Mouse (Mus musculus): ENCODE results near the gene Fgd6. TPM values are rescaled to one million over a fixed set of nuclear protein-coding genes. Genes with fewer than 3 reads are reported as not detected.

The Fgd6 gene
- polyA plus RNA-seq, 1 experiment from 2014 or later: 2.2 TPM

DNA sequence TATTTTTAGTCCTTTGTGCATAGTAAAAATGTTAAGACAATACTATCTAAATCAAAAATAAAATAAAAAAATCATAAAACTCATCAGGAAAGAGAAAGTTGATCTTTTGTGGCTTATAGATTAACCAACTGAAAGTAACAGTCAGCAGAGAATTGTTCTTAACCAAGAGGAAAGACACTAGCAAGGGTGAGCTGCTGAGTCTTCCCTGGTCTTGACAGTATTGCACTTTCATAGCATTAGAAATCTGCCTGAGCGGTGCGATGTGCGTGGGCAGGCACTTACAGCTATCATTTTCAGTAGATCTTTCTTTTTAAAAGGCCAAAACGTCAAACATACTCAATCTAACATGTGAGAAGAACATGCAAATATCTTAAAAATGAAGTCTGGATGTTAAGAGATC, 14.7 kb upstream of the Fgd6 start:
- Histone ChIP-seq H3K27me3 (replicated peaks; ENCODE audit: control insufficient read depth, insufficient read depth, low read length) (no peaks in the 10 kb centered on the region), H3K27ac (ENCODE audit: low read depth, low read length) (no peak overlapping the region), H3K4me2 (replicated peaks; ENCODE audit: low read depth) (no peak overlapping the region), H3K4me3 (ENCODE audit: low read depth, low read length) (no peak overlapping the region), H3K9ac (ENCODE audit: low read depth, low read length) (no peak overlapping the region), H3K4me1 (replicated peaks; ENCODE audit: control insufficient read depth, insufficient read depth, low read length) (no peaks in the 10 kb centered on the region), H3K9me3 (ENCODE audit: control insufficient read depth) (no peaks in the 10 kb centered on the region), H3K36me3 (ENCODE audit: control insufficient read depth, insufficient read depth) (no peaks in the 10 kb centered on the region)
- TF ChIP-seq CTCF (IDR thresholded peaks at IDR 0.05; ENCODE audit: low read depth): no peak
- 91% methylated on average over 4 of the region's 4 CpGs for WGBS
- ATAC-seq: no peak

GRCm38 (mm10) chr10:94025079-94025478, 10.7 kb upstream of the Fgd6 start:
- Histone ChIP-seq H3K4me3 (ENCODE audit: low read depth, low read length) (no peak overlapping the region), H3K4me1 (replicated peaks; ENCODE audit: control insufficient read depth, insufficient read depth, low read length) (no peaks in the 10 kb centered on the region), H3K4me2 (replicated peaks; ENCODE audit: low read depth) (no peak overlapping the region), H3K36me3 (ENCODE audit: control insufficient read depth, insufficient read depth) (no peaks in the 10 kb centered on the region), H3K27ac (ENCODE audit: low read depth, low read length) (no peak overlapping the region), H3K9me3 (ENCODE audit: control insufficient read depth) (no peaks in the 10 kb centered on the region), H3K27me3 (replicated peaks; ENCODE audit: control insufficient read depth, insufficient read depth, low read length) (no peaks in the 10 kb centered on the region), H3K9ac (ENCODE audit: low read depth, low read length) (no peak overlapping the region)
- TF ChIP-seq CTCF (IDR thresholded peaks at IDR 0.05; ENCODE audit: low read depth): no peak
- 91% methylated on average over 8 of the region's 8 CpGs for WGBS
- ATAC-seq: no peak

DNA sequence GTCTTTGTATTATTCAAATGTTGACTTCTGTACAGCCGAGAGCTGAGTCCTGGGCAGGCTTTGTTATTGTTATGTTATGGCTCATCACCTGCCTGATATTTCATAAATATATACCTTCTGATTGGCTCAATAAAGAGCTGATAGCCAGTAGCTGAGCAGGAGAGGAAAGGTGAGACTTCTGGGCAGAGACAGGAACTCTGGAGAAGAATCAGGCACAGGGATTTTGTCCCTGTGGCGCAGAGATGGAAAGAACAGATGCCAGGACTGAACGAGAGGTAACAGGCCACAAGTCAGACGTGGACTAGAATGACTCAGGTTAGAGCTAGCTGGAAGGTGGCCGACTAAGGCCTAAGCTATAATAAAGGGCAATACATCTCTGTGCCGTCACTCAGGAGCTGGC, 7.3 kb upstream of the Fgd6 start:
- no peaks in the 10 kb centered on the region for H3K9me3 ChIP-seq (ENCODE audit: control insufficient read depth)
- H3K4me2 ChIP-seq (replicated peaks; ENCODE audit: low read depth): no peak overlapping the region
- 69% methylated on average over 6 of the region's 6 CpGs for WGBS
- TF ChIP-seq CTCF (IDR thresholded peaks at IDR 0.05; ENCODE audit: low read depth): no peak
- H3K27ac ChIP-seq (ENCODE audit: low read depth, low read length): no peak overlapping the region
- no peaks in the 10 kb centered on the region for H3K36me3 ChIP-seq (ENCODE audit: control insufficient read depth, insufficient read depth)
- no peak for ATAC-seq
- no peaks in the 10 kb centered on the region for H3K27me3 ChIP-seq (replicated peaks; ENCODE audit: control insufficient read depth, insufficient read depth, low read length)
- no peaks in the 10 kb centered on the region for H3K4me1 ChIP-seq (replicated peaks; ENCODE audit: control insufficient read depth, insufficient read depth, low read length)
- no peak overlapping the region for H3K4me3 ChIP-seq (ENCODE audit: low read depth, low read length)
- H3K9ac ChIP-seq (ENCODE audit: low read depth, low read length): no peak overlapping the region

- Histone ChIP-seq H3K4me3 (ENCODE audit: low read depth, low read length) (no peak overlapping the region), H3K9ac (ENCODE audit: low read depth, low read length) (no peak overlapping the region), H3K4me1 (replicated peaks; ENCODE audit: control insufficient read depth, insufficient read depth, low read length) (no peaks in the 10 kb centered on the region), H3K27me3 (replicated peaks; ENCODE audit: control insufficient read depth, insufficient read depth, low read length) (no peaks in the 10 kb centered on the region), H3K9me3 (ENCODE audit: control insufficient read depth) (no peaks in the 10 kb centered on the region), H3K4me2 (replicated peaks; ENCODE audit: low read depth) (no peak overlapping the region), H3K36me3 (ENCODE audit: control insufficient read depth, insufficient read depth) (no peaks in the 10 kb centered on the region), H3K27ac (ENCODE audit: low read depth, low read length) (no peak overlapping the region)
- no peak for ATAC-seq
- WGBS: 94% methylated on average over 6 of the region's 6 CpGs
- TF ChIP-seq CTCF (IDR thresholded peaks at IDR 0.05; ENCODE audit: low read depth): no peak
These were observed 4.6 kb upstream of the Fgd6 start for GRCm38 (mm10) chr10:94031164-94031563.

DNA sequence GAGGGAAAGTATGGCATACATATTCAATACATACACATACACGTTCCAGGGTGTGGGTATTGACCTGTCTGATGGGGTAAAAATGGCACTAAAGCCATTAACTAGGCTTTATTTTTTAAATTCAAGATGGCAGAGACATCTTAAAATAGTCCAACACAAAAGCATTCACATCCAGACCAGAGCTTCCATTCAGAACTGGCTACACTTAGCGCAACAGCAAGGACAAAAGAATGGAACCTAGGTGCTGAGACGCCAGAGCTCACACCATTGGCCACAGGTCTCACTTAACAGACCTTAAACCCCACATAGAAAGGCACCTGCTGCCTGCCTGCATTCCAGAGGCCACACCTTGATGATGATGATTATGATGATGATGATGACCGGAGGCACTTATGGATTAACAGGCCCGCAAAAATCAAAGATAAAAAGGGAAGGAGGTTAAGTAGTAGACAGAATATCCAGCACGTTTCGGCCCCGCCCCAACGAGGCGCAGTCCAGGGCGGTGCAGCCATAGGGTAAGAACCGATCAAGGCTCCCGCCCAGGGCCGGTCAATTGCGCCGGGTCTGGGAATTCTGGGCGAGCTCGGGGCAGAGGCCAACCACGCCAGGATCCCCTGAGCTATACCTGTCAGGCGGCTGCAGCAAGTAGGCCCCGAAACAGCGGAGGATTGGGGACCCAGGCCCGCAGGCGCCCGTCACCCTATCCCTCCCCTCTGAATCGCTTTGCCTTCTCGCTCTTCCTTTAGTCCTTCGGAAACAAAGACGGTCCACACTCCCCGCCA, 734 bp upstream of the Fgd6 start:
- ATAC-seq: peak; percentile 87
- Histone ChIP-seq H3K4me2 (replicated peaks; ENCODE audit: low read depth) (peak overlapping the region; percentile 78), H3K27me3 (replicated peaks; ENCODE audit: control insufficient read depth, insufficient read depth, low read length) (no peaks in the 10 kb centered on the region), H3K4me3 (ENCODE audit: low read depth, low read length) (peak overlapping the region; percentile 94), H3K9ac (ENCODE audit: low read depth, low read length) (peak overlapping the region; percentile 88), H3K9me3 (ENCODE audit: control insufficient read depth) (no peaks in the 10 kb centered on the region), H3K4me1 (replicated peaks; ENCODE audit: control insufficient read depth, insufficient read depth, low read length) (no peaks in the 10 kb centered on the region), H3K36me3 (ENCODE audit: control insufficient read depth, insufficient read depth) (no peaks in the 10 kb centered on the region), H3K27ac (ENCODE audit: low read depth, low read length) (peak overlapping the region; percentile 75)
- 2% methylated on average over 30 of the region's 30 CpGs for WGBS
- TF ChIP-seq CTCF (IDR thresholded peaks at IDR 0.05; ENCODE audit: low read depth): no peak

GRCm38 (mm10) chr10:94036375-94036758, 566 bp downstream of the Fgd6 start:
- WGBS: 2% methylated on average over 30 of the region's 32 CpGs
- Histone ChIP-seq H3K36me3 (ENCODE audit: control insufficient read depth, insufficient read depth) (no peaks in the 10 kb centered on the region), H3K4me3 (ENCODE audit: low read depth, low read length) (peak overlapping the region; percentile 94), H3K9ac (ENCODE audit: low read depth, low read length) (peak overlapping the region; percentile 88), H3K9me3 (ENCODE audit: control insufficient read depth) (no peaks in the 10 kb centered on the region), H3K27me3 (replicated peaks; ENCODE audit: control insufficient read depth, insufficient read depth, low read length) (no peaks in the 10 kb centered on the region), H3K4me1 (replicated peaks; ENCODE audit: control insufficient read depth, insufficient read depth, low read length) (no peaks in the 10 kb centered on the region), H3K27ac (ENCODE audit: low read depth, low read length) (peak overlapping the region; percentile 84), H3K4me2 (replicated peaks; ENCODE audit: low read depth) (peak overlapping the region; percentile 82)
- TF ChIP-seq CTCF (IDR thresholded peaks at IDR 0.05; ENCODE audit: low read depth): no peak
- peak; percentile 8; the same call in 1 of the 2 replicates for ATAC-seq

All from intestine, postnatal 0 days (tissue).